24 mouse cellular contexts compared by ENCODE assay signal in genomic region chr1:75231664-75232152, GRCm38 (mm10). TPM values are rescaled to one million over a fixed set of nuclear protein-coding genes. Genes with fewer than 3 reads are reported as not detected.
"Had no signal": no experiment of that assay in that cellular context is flagged by ENCODE, and none has a peak within 500 bp of the region (broad histone marks: within the 10 kb centered on the region; RNA-seq: fewer than 3 reads in every experiment).

A630095N17Rik (minus strand) TSS chr1:75232102.

- H3K9ac ChIP-seq: kidney, embryonic 15.5 days; midbrain, embryonic 15.5 days; neural tube, embryonic 13.5 days had no signal

- ATAC-seq: intestine, embryonic 16.5 days; lung, postnatal 0 days; midbrain, embryonic 15.5 days had no signal

- DNase-seq: kidney, adult 2 months; kidney, postnatal 14 days; left cerebral cortex, postnatal 4 days; lung, adult 2 months; lung, postnatal 36 days; retina, postnatal 1 day; right cerebral cortex, postnatal 4 days; spleen, adult 18-20 months; thymus, adult 2 months; thymus, postnatal 36 days had no signal

- H3K9me3 ChIP-seq: kidney, embryonic 15.5 days; midbrain, embryonic 15.5 days; neural tube, embryonic 13.5 days had no signal

- H3K4me3 ChIP-seq: kidney, embryonic 15.5 days; midbrain, embryonic 15.5 days; neural tube, embryonic 13.5 days had no signal

- H3K27me3 ChIP-seq: midbrain, embryonic 15.5 days had no signal

- H3K27ac ChIP-seq: kidney, embryonic 15.5 days; midbrain, embryonic 15.5 days; neural tube, embryonic 13.5 days had no signal

- H3K36me3 ChIP-seq: kidney, embryonic 15.5 days; midbrain, embryonic 15.5 days; neural tube, embryonic 13.5 days had no signal

- H3K4me2 ChIP-seq: kidney, embryonic 15.5 days; midbrain, embryonic 11.5 days; midbrain, embryonic 15.5 days; neural tube, embryonic 13.5 days had no signal

RNA-seq across cellular contexts. Expression of gene A630095N17Rik, which starts in this region (rescaled TPM):
- total RNA-seq: layer of hippocampus, adult 8-10 months; layer of hippocampus, postnatal 14 days; left cerebral cortex, adult 18-20 months; left cerebral cortex, postnatal 10 days; left cerebral cortex, postnatal 4 days; monocyte, adult 5-6 weeks had no signal
- polyA plus RNA-seq: intestine, embryonic 16.5 days; kidney, adult 2 months; kidney, embryonic 15.5 days; large intestine, adult 2 months; limb, embryonic 14.5 days; lung, adult 2 months; lung, postnatal 0 days; midbrain, embryonic 11.5 days; midbrain, embryonic 15.5 days; neural tube, embryonic 13.5 days; stomach, embryonic 14.5 days; thymus, adult 2 months had no signal
